Mouse (Mus musculus) duodenum, adult 2 months (tissue): Measurements from ENCODE around the gene D330020A13Rik. TPM values are rescaled to one million over a fixed set of nuclear protein-coding genes. Genes with fewer than 3 reads are reported as not detected.

Experiments used
- polyA plus RNA-seq: library from polyadenylated mRNA; depleted of rRNA; stranded (reverse); fragments of >200 nt; gene quantifications from 2 replicates; pipeline ENCODE4 v1.2.3, GENCODE M21; 2012; ENCODE audit warnings: low replicate concordance; rRNA removed

Gene D330020A13Rik
- polyA plus RNA-seq: 0.20 and 0.49 TPM in 2 replicates

GRCm38 (mm10) chr6:120294056-120294784, at the start of gene D330020A13Rik, which contains the start of gene B4galnt3:
Gene D330020A13Rik (plus strand): TSS chr6:120294364.
Gene B4galnt3 (minus strand): TSS chr6:120294559.

Other genes starting within 250 kb of the D330020A13Rik start
- gene Ninj2, start 201.0 kb upstream of the D330020A13Rik start, polyA plus RNA-seq: 0.28 TPM in 1 of 2 replicates, not detected in the other
- gene B4galnt3, start 195 bp downstream of the D330020A13Rik start, polyA plus RNA-seq: 12.9 and 15.0 TPM in 2 replicates
- gene Kdm5a, start 69.8 kb downstream of the D330020A13Rik start, polyA plus RNA-seq: 0.27 and 0.71 TPM in 2 replicates
- 0.19 and 1.7 TPM in 2 replicates for gene Ccdc77, start 70.0 kb downstream of the D330020A13Rik start, polyA plus RNA-seq
- gene Il17ra, start 168.9 kb downstream of the D330020A13Rik start, polyA plus RNA-seq: 8.5 and 15.7 TPM in 2 replicates
- 0.04 TPM in 1 of 2 replicates, not detected in the other for gene Tmem121b, start 199.4 kb downstream of the D330020A13Rik start, polyA plus RNA-seq
- gene Hdhd5, start 237.0 kb downstream of the D330020A13Rik start, polyA plus RNA-seq: 7.5 and 9.5 TPM in 2 replicates